Mouse (Mus musculus) bone marrow, adult 2 months (tissue): Measurements from ENCODE around the gene Gm10277.

Experiments
- CTCF ChIP-seq: fragments of 200-500 bp; IDR thresholded peaks from 2 replicates; pipeline ENCODE4 v1.5.1; 2011; ENCODE audit warnings: low read length, control low read depth; ENCODE audit not compliant: control insufficient read depth, insufficient read depth
- POLR2A ChIP-seq: fragments of 200-500 bp; IDR thresholded peaks from 2 replicates; pipeline ENCODE4 v1.6.1; 2011; ENCODE audit warnings: low read depth, mild to moderate bottlenecking, control low read depth, low read length, borderline replicate concordance; ENCODE audit not compliant: control insufficient read depth

GRCm38 (mm10) chr11:77770346-77770745 is 17.2 kb downstream of the Gm10277 start:
- TF ChIP-seq CTCF (no peak), POLR2A (no peak)
